Mouse (Mus musculus) ovary, postnatal 36 days (tissue): ENCODE measurements around the gene Ptprcap.
"Not testable (repeated sequence)": the region's sequence is repeated elsewhere in the genome, so short reads cannot be mapped to it uniquely, and the experiment has no call there.

Source experiments
- DNase-seq: peaks from one replicate; pipeline ENCODE4 v3.0.0; 2022; ENCODE audit warnings: low spot score, mixed read lengths

Ptprcap gene

GRCm38 (mm10) chr19:4125741-4126696 lies 27.4 kb upstream of the Ptprcap start, which contains the start of gene Aip:
Gene Aip, minus strand, starts transcription at chr19:4125858.
- DNase-seq = peak; percentile 99

DNA sequence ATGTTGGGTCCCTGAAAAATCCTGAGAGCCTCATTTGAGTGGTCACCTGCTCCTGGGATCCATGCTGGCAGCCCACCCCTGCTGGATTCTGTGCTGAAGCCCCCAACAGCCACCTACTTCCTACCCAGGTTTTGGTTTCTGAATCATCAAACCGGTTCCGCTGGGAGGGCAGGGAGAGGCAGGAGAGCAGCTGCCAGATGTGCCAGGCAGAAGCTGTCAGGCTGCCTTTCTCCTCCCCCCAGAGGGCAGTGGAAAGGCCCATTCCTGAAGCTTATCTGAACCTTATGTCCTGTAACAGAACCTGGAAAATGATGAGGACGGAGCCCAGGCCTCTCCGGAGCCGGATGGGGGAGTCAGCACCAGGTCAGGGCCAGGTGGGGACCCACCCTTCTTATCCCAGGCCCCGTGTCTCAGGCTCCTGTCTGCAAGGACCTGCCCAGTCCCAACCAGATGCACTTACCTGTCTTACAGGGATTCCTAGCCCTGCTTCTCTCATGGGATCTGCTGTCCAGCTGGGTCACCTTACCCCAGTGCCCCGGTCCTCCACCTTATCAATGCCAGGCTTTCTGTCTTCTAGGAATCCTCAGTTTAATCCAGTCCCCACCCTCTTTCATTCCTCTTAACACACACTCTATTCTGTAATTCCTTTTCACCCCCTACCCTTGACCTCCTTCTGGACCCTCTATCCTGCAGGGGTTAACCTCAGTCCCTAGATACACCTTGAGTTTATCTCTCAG lies 26.5 kb upstream of the Ptprcap start:
- DNase-seq = no peak

- no peak for DNase-seq
Measured at GRCm38 (mm10) chr19:4129462-4129861, 23.9 kb upstream of the Ptprcap start.

DNA sequence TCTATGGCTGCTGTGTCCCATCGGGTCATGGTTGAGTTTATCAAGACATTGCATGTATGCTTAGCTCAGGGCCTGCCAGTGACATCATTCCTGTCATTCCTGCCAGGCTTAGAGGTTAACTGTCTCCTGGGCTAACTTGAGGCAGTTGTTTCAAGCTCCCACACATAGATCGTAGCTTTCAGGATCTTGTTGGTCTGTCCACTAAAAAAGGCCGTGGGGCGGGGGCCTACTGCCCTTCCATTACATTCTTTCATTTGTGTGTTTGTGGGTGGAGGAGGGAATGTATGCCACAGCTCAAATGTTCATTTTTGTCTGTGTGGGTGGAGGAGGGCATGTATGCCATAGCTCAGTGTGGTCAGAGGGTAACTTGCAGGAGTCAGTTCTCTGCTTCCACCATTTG lies 23.3 kb upstream of the Ptprcap start:
- no peak for DNase-seq

DNA sequence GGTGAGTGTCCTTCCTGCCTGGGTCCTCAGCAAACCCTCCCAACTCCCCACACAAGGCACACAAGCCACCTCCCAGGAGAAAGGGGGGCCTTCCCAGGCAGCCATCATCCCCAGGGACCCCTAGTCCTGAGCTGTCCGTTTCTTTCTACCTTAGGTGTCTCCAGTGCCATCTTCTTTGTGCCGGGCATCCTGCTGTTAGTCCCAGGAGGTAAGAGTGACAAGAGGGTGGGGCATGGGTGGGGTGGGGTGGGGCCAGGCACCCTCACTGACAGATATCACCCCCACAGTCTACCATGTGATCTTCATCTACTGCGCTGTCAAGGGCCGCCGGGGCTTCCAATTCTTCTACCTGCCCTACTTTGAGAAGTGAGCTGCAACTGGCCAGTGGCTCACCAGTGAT lies 22.3 kb upstream of the Ptprcap start:
- no peak for DNase-seq

DNA sequence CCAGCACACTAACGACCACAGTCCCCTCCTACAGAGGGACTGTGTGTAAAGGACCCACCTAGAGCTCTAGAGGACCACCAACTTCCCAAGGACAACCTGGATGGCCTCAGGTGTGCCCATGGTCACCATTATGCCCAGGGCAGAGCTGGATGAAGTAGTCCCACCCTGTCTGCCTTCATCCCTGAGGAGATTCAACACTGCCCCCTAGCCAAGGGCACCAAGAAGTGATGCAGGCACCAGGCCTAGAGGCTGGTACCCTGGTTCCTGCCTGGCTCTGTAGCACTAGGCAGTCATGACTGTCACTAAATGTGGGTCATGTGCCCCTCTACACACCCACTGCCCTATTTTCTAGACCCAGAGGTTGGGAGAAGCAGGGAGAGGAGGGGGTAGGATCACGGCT lies 21.6 kb upstream of the Ptprcap start:
- DNase-seq = no peak

GRCm38 (mm10) chr19:4134354-4134753 lies 19.1 kb upstream of the Ptprcap start:
- no peak for DNase-seq

GRCm38 (mm10) chr19:4135229-4135962 lies 18.0 kb upstream of the Ptprcap start:
- not testable (repeated sequence) for DNase-seq

DNA sequence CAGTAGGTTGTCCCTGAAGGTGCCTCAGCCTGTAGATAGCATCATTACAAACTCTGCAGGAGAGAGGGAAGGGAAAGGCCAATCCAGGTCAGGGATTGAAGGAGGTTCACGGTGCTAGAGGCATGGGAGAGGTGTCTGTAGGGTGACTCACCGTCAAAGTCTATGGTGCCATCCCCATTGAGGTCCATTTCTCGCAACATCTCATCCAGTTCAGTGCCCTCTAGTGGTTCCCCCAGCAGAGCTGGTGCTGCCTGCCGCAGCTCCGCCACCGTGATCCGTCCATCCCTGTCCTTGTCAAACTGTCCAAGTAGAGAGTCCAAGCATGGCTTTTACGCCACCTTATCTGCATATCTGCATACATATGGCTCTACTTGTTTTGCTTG lies 17.4 kb upstream of the Ptprcap start:
- DNase-seq = not testable (repeated sequence)

DNA sequence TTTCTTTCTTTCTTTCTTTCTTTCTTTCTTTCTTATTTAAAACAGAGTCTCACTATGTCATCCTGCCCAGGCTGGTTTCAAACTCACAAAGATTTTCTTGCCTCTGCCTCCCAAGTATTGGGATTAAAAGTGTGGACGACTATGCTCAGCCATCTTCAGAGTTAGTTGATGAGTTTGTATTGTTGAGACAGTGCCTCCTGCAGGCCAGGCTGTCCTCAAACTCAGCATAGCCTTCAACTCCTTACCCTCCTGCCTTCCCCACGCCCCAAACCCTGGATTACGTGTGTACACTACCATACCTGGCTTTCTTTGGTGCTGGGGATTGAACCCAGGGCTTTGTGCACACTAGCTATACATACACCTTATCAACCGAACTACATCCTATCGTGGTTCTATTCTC lies 16.9 kb upstream of the Ptprcap start:
- no peak for DNase-seq

- no peak for DNase-seq
Measured at GRCm38 (mm10) chr19:4137913-4138312, 15.5 kb upstream of the Ptprcap start.

DNA sequence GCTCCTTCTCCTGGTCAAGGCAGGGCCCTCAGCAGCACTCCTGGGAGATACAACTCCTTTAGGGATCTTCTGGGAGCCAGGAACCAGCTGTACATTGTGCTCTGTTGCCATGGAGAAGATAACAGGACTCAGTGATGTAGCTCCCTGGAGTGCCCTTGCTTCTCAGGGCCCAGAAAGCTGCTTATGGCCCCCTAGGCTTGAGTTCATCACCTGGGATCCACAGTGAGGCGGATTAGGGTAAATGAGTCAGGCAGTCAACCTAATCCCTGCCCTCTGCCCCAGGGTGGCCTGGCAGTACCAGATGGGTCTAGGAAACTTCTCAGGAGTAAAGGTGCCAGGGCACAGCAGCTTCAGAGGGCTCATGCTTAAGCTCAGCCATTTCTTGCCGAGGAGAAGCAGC lies 14.0 kb upstream of the Ptprcap start, which contains the start of gene Gpr152:
Gene Gpr152 (plus strand): TSS at position 342 of the 400 bp plus-strand sequence.
- DNase-seq = no peak

GRCm38 (mm10) chr19:4140147-4140546 lies 13.3 kb upstream of the Ptprcap start:
- no peak for DNase-seq

DNA sequence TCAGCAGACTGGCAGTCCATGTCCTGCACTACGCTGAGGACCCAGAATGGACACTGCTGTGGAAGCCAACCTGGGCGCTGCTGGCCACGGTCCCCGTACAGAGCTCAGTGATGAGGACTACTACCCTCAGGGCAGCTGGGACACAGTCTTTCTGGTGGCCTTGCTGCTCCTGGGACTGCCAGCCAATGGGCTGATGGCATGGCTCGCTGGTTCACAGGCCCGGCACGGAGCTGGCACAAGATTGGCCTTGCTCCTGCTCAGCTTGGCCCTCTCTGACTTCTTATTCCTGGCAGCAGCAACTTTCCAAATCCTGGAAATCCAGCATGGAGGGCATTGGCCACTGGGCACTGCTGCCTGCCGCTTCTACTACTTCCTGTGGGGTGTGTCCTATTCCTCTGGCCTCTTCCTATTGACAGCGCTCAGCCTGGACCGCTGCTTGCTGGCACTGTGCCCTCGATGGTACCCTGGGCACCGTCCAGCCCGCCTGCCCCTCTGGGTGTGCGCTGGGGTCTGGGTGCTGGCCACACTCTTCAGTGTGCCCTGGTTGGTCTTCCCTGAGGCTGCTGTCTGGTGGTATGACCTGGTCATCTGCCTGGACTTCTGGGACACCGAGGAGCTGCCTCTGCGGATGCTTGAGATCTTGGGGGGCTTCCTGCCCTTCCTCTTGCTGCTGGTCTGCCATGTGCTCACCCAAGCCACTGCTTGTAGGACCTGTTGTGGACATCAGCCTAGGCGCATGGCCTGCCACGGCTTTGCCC lies 10.8 kb upstream of the Ptprcap start:
- no peak for DNase-seq

DNA sequence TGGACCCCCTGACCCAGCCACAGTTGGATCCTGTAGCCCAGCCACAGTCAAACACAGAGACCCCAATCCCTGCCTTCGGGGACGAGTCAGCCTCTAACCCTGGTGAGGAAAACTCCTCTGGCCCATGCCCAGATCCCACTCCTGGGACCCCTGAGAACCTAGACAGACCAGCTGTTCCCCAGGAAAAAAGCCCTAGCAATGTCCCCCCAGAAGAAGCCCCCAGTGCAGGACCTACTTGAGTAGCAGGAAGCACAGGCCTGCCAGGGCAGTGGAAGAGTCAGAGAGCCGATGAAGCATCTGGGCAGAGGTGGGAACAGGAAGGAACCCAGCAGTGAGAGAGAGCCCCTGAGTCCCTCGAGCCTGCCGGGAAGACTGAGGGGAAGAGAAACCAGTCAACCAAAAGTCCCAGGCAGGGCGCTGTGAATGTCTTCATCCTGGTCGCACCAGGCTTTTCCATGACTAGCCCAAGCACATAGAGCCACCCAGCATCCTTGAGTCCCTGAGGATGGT lies 9.6 kb upstream of the Ptprcap start, which contains the start of gene Cabp4:
Gene Cabp4 (minus strand): TSS at position 275 of the 510 bp plus-strand sequence.
- DNase-seq = no peak

DNA sequence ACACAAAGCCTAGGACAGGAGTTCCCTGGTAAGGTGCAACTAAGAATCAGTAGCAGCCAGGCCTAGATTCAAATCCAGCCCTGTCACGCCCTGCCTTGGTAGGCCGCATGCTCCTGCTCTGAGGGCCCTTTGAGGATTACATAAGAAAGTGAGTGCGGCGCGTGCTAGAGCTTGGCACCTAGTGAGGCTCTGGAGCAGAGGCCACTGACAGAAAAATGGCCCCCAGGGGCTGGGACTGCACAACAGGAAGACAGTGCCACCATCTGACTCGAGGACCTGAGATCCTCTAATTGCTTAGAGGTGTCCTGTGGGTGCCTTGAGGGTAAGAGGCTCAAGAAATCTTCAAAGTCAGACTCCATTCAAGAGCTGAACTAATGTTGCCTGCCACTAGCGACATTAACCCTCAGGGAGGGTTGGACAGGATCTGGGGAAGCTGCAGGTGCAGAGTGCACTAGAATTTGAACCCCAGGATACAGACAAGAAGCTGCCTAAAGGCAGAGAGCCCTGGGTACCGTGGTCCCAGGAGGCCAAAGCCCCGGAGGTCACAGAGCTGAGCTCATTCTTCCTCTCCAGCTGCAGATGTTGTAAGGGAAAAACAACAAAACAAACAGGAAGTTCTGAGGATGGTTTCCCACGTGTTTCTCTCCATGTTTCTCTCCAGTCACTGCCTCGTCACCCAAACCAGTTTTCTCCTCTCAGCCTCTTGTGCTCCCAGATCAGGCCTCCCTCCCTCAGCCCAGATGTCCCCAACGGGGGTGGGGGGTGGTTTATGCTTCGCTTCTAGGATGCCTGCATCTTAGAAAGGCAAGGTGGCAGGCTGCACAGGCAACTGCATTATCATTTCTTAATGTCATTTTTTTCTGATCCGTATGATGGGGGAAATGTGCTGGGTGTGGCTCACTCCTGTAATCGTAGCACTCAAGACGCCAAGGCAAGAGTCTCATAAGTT lies 8.6 kb upstream of the Ptprcap start:
- DNase-seq = peak; percentile 11

DNA sequence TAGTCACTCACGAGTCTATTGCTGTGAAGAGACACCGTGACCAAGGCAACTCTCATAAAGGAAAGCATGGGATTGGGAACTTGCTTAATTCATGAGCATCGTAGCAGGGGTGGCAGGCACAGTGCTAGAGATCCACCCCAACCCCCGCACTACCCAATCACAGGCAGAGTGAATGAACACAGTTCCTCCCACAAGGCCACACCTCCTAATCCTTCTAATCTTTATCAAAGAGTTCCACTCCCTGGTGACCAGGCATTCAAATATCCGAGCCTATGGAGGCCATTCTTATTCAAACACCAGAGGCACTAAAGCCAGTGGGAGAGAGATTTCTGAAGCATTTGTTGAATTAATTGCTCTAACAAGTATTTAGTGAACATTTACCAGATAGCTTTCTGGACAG lies 7.5 kb upstream of the Ptprcap start:
- no peak for DNase-seq

- DNase-seq = no peak
Measured at GRCm38 (mm10) chr19:4146366-4147021, 6.9 kb upstream of the Ptprcap start.

GRCm38 (mm10) chr19:4147022-4147405 lies 6.4 kb upstream of the Ptprcap start:
- no peak for DNase-seq
